Mouse (Mus musculus): ENCODE measurements at regions not wholly inside any gene's neighbourhood (a gene's known extent, or its start where the extent isn't known, plus 50 kb on each side); places are given as distances from the start of the nearest gene placed in this dataset.

DNA sequence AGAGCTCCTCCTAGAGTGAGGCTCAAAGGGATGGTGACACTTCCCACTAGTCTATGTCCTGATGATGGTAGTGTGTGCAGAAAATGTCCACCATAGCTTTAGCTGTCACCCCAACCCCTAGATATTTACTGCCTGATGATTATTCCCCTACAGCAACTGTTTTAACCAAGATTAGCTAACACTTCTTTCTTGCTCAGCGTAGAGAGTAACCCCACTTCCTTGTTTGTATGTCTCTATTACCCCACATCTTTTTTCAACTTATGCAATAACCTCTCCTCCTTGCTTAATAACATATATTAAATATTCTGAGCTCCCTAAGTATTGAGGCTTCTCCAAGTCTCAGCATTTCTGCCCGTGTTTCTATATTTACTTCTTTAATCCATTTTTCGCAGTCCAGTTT is 404.2 kb upstream of the Cntn3 start:
- DNase-seq: no peak

DNA sequence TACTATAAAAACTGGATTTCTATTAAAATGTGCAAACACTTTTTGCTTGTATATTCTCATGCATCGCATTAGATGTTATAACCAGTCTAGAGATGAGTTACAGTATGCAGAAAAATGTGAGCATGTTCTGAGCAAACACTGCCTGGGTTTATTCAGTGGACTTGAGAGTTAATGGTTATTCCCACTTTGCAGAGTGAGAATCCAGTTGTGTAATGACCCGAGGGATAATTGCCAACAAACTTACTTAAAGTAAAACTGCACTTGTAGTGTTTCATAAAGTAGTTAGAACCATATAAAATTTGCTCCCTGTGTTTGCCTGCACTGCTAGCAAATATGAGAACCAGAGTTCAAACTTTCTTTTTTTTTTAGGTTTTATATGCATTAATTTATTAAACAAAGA is 450.4 kb upstream of the Cntn3 start:
- DNase-seq: no peak

- peak; percentile 3 for DNase-seq
Measured at GRCm38 (mm10) chr6:103024006-103024405, 451.1 kb upstream of the Cntn3 start.

DNA sequence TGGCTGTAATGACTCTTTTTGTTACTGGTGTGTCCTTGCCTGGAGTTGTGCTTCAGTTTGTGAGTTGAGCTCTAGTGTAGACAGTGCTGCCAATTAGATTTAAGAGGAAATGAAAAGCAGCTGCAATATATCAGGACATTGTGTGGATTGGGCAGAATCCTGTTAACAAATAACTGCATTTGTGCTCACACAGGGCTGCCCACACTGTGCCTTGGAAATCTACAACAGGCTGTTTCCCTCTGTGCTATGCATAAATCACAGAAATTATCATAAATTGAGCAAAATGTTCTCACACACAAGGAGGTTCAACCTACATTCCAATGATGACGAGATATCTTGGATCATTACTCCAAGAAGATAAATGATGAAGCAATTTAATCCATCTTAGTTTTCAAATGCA is 455.2 kb upstream of the Cntn3 start:
- peak; percentile 9 for DNase-seq

- no peak for DNase-seq
Measured at GRCm38 (mm10) chr6:103033418-103033817, 460.5 kb upstream of the Cntn3 start.

- no peak for DNase-seq
Measured at GRCm38 (mm10) chr6:103033919-103034318, 461.0 kb upstream of the Cntn3 start.

- no peak for DNase-seq
Measured at GRCm38 (mm10) chr6:103060591-103060990, 449.8 kb upstream of the Chl1 start.

GRCm38 (mm10) chr6:103106189-103106588 is 404.2 kb upstream of the Chl1 start:
- DNase-seq: no peak

GRCm38 (mm10) chr6:103119537-103119936 is 390.8 kb upstream of the Chl1 start:
- DNase-seq: no peak

GRCm38 (mm10) chr6:103140851-103141250 is 369.5 kb upstream of the Chl1 start:
- DNase-seq: no peak

DNA sequence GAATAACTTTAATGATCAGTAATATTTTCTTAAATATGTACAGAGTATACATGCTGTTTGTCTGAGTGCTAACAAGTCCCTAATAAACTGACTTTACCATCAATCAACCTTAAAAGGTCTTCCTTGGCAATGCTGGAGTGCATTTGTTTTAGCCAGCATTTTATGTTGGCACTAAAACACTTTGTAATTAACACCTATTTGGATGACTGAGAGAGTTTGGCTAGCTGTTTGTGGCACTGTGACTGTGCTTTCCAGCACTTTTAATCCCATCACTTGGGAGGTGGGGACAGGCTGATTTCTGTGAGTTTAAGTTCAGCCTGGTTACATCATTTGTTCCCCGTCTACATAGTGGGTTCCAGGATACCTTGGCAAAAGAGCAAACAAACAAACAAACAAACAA is 332.5 kb upstream of the Chl1 start:
- no peak for DNase-seq

GRCm38 (mm10) chr6:103183355-103183754 is 327.0 kb upstream of the Chl1 start:
- DNase-seq: no peak

GRCm38 (mm10) chr6:103196838-103197237 is 313.5 kb upstream of the Chl1 start:
- DNase-seq: no peak

- DNase-seq: no peak
Measured at GRCm38 (mm10) chr6:103201605-103202004, 308.8 kb upstream of the Chl1 start.

DNA sequence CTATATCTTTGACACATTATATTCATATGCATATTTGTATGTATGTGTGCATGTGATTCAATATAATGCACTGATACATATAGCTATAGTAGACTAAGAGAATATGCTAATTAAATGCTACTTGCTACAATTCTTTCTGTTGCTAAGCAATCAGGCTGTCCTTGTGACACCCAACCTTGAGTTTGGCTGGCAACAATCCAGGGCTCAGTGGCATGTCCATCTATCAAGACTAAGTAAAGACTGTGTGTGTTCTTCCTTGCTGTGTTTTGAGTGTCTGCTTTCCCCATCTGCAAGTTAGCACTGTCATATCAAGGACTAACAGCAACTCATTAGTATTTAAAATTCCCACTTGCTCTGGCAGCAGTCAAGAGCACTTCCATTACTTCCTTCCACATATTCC is 301.2 kb upstream of the Chl1 start:
- no peak for DNase-seq

DNA sequence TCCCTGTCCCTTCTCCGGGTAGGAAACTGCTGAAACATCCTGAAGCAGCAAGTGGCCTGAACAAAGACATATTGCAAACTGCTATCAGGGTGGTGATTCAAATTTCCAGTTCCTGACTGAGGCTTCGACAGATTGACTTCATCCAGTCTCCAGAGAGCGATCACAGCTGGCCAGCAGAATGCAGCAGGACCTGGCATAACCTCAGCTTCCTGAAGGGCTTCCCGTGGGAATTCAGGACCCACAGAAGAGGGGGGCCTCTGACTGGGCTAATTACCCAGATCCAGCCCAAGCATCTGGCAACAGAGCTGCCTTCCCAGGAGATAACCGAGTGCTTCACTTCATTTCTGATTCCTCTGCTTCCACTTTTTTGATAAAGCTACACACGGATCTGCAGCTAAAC is 297.2 kb upstream of the Chl1 start:
- no peak for DNase-seq

GRCm38 (mm10) chr6:103236896-103237295 is 273.5 kb upstream of the Chl1 start:
- DNase-seq: no peak

DNA sequence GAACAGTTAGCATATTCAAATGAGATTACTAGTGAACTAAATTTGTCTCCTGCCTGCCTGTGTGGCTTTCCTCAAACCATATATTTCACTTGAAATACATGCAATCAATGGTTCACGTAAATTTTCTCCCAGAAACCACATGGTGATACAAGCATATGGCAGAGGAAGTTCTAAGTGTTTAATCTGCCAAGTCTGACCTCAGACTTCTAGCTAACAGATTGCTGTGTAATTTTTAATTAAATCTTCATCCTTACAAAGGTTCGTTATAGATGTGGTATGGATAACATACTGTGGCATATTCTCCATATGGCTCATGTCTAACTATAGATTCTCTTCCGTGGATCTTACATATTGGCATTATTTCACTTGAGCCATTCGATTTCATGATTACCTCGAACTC is 241.4 kb upstream of the Chl1 start:
- DNase-seq: no peak

GRCm38 (mm10) chr6:103272216-103272615 is 238.2 kb upstream of the Chl1 start:
- DNase-seq: no peak

DNA sequence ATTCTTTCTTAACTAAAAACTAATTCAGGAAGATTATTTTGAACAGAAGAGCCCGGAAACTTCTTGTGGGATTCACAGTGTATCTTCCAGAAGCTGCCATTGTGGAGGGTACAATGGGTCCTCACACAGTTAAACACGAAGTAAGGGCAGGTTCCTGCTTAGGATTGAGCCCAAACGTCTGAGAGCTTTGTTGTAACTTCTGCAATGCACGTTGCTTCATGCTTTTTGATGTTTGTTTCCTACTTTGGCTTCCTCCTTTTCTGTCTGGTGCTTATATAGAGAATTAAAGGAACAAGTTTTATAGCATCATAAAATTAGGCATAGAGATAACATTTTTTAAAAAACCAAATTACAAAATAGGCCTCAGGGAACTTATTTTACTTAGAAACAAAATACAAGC is 235.3 kb upstream of the Chl1 start:
- DNase-seq: no peak

DNA sequence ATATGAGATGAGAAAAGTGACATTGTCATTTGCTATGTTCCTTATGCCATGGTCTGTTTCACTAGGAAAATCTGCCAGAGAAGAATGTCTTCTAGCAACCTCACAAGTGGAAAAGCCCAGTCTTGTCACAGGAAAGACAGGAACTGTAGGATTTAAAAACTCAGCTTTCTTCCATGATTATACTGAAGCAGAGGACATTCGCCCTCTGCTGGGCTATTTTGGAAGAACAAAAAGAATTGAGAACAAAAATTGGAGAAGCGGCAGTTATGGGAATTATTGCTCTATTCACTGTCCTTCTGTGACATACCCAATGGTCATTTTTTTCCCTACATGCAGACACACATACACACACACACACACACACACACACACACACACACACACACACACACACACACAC is 234.9 kb upstream of the Chl1 start:
- no peak for DNase-seq

- DNase-seq: no peak
Measured at GRCm38 (mm10) chr6:103296015-103296414, 214.4 kb upstream of the Chl1 start.

DNA sequence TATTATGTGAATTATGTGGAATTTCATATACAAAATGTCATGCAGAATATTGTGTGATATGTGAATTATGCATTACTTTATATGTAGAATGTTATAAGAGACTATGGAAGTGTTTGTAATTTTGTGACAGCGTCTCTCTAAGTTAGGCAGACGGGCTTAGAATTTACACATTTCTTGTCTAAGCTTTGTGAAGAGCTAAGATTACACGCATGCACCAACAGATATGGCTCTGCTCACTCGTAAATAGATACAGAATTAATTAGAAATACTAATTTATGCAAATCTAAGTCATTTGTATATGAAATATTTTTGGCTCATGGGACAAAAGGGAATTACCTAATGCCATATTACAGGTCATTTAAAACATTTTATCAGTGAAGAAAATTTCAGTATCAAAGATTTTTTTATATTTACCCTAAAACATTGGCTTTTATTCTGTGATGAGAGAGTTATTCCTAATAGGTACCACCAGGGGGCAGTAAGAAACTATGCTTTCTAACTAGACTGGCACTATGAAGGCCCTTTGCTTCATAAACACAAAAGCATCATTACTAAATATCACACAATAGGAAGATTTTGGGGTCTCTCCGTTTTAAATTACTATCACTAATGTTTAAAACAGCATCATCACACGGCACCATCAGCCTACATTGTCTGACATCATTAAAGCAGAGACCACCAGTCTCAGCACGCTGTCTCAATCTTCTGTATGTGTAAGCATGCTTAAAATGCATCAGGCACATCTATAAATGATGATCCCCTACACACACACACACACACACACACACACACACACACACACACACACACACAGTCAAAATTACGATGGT is 203.8 kb upstream of the Chl1 start:
- DNase-seq: no peak

DNA sequence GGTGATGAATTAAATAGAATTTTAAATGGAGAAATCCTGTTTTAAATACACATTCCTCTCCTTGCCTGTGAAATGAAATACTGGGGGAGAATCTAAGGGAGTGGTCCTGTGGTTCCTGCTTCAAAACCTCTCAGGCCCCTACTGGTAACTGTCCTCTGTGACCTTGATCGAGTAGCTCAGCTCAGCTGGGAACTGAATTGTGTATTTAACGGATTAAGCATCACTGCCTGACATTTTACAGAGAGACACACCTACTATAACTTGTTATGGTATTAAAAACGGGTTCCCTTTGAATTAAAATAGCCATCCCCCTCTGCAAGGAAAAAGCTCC is 203.2 kb upstream of the Chl1 start:
- DNase-seq: no peak

- no peak for DNase-seq
Measured at GRCm38 (mm10) chr6:103312149-103312548, 198.2 kb upstream of the Chl1 start.

Data from right cerebral cortex, postnatal 25 days (tissue).